Mouse (Mus musculus) limb, embryonic 14.5 days (tissue): ENCODE measurements at regions not wholly inside any gene's neighbourhood (a gene's known extent, or its start where the extent isn't known, plus 50 kb on each side); places are given as distances from the start of the nearest gene placed in this dataset.

ENCODE experiments used
- ATAC-seq: fragments of 200-750 bp; cut with Nextera tagmentation; 2 replicates; pipeline ENCODE4 v1.8.0; 2017; ENCODE audit warnings: low read depth, moderate number of reproducible peaks, moderate TSS enrichment; ENCODE audit not compliant: low FRiP score
- DNase-seq: peaks from one replicate; pipeline ENCODE4 v3.0.0-alpha.2; 2015; ENCODE audit warnings: low spot score
- H3K27ac ChIP-seq: fragments of 300-500 bp; sonication (generic); replicated peaks from 2 replicates; pipeline ENCODE4 v1.5.1; 2014; ENCODE audit warnings: low read depth, mild to moderate bottlenecking, low read length, moderate library complexity, mixed read lengths
- H3K27me3 ChIP-seq: fragments of 300-500 bp; sonication (generic); 2 replicates; pipeline ENCODE4 v1.6.1; 2014; ENCODE audit warnings: low read length, mixed read lengths; ENCODE audit not compliant: control insufficient read depth, insufficient read depth
- H3K36me3 ChIP-seq: fragments of 300-500 bp; sonication (generic); 2 replicates; pipeline ENCODE4 v1.6.1; 2014; ENCODE audit warnings: mild to moderate bottlenecking, low read length, moderate library complexity, mixed read lengths; ENCODE audit not compliant: control insufficient read depth, insufficient read depth
- H3K4me1 ChIP-seq: fragments of 300-500 bp; sonication (generic); 2 replicates; pipeline ENCODE4 v1.6.1; 2014; ENCODE audit warnings: antibody characterized with exemption, low read length, mixed read lengths; ENCODE audit not compliant: control insufficient read depth, insufficient read depth
- H3K4me2 ChIP-seq: fragments of 300-500 bp; sonication (generic); replicated peaks from 2 replicates; pipeline ENCODE4 v1.6.1; 2014; ENCODE audit warnings: low read depth, mild to moderate bottlenecking, low read length, moderate library complexity; ENCODE audit not compliant: severe bottlenecking
- H3K4me3 ChIP-seq: fragments of 300-500 bp; sonication (generic); replicated peaks from 2 replicates; pipeline ENCODE4 v1.5.1; 2014; ENCODE audit warnings: low read length
- H3K9ac ChIP-seq: fragments of 300-500 bp; sonication (generic); 2 replicates; pipeline ENCODE4 v1.6.1; 2014; ENCODE audit warnings: mild to moderate bottlenecking, low read depth, low read length, moderate library complexity; ENCODE audit not compliant: severe bottlenecking
- H3K9me3 ChIP-seq: fragments of 300-500 bp; sonication (generic); 2 replicates; pipeline ENCODE4 v1.6.1; 2016; ENCODE audit warnings: low read length; ENCODE audit not compliant: control insufficient read depth
- POLR2A ChIP-seq: fragments of 200-500 bp; IDR thresholded peaks from 2 replicates; pipeline ENCODE4 v1.8.0; 2012; ENCODE audit warnings: inconsistent platforms, mild to moderate bottlenecking, moderate library complexity, borderline replicate concordance; ENCODE audit not compliant: insufficient read depth, insufficient read length; ENCODE audit errors: extremely low read depth
- WGBS: fragments of 180-500 bp; shearing (Covaris S2); extraction: QIAGEN DNeasy Blood & Tissue Kit; methylation state at CpG from one replicate; pipeline ENCODE4 v1.1.7; 2014; 5-methylcytosine and 5-hydroxymethylcytosine counted together

DNA sequence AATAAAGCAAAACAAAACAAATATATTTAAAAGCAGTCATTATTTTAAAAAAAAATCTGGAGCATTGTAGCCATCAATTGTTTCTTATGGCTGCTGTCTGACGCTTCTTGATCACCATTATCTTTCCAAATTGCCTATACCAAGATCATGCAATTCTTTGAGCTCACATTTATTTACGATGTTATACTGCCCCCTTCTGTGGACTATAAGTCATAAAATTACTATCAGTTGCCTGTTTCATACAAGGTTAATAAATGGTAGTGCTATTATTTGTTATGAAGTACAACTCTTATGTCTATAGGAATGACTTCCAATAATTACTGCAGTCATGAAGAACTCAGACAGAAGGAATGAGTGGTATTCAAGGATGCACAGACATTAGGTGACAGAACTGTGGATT is 57.3 kb upstream of the Eda2r start:
- H3K36me3 ChIP-seq = no peaks in the 10 kb centered on the region
- DNase-seq (no peak), ATAC-seq (no peak)
- H3K9ac ChIP-seq = no peak overlapping the region
- 48% methylated on average over 2 of the region's 2 CpGs for WGBS
- no peak for TF ChIP-seq POLR2A
- no peak overlapping the region for H3K27ac ChIP-seq
- no peaks in the 10 kb centered on the region for H3K9me3 ChIP-seq
- H3K4me2 ChIP-seq = no peak overlapping the region
- H3K27me3 ChIP-seq = no peaks in the 10 kb centered on the region
- no peak overlapping the region for H3K4me3 ChIP-seq
- H3K4me1 ChIP-seq = no peaks in the 10 kb centered on the region

DNA sequence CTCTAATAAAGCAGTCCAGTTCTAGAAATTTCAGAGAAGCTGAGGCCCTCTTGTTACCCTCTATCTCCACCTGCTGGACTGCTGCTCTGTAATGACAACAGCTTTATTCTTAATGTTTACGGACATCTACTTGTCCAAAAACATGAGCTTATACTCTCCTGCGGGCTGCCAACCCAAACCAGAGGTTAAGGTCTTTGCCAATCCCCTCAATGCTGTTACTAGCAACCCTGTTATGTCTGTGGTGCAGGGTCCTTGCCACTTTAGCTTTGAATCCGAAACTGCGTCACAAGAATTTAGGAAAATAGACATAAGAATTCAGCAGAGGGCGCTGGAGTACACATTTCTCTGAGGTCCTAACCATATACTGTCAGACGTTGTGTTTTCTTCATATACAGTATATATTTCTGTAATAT is 54.4 kb upstream of the Eda2r start:
- Histone ChIP-seq H3K9me3 (no peaks in the 10 kb centered on the region), H3K4me3 (peak overlapping the region; percentile 30), H3K27ac (no peak overlapping the region), H3K4me2 (peak overlapping the region; percentile 41), H3K36me3 (no peaks in the 10 kb centered on the region), H3K4me1 (no peaks in the 10 kb centered on the region), H3K9ac (peak overlapping the region; percentile 36; the same call in 1 of the 2 replicates), H3K27me3 (no peaks in the 10 kb centered on the region)
- no peak for TF ChIP-seq POLR2A
- 20% methylated on average over 6 of the region's 6 CpGs for WGBS
- peak; percentile 62; the same call in 1 of the 2 replicates for ATAC-seq
- DNase-seq = peak; percentile 73
